Mouse (Mus musculus) CD4-positive, CD25-positive, alpha-beta regulatory T cell, adult 4 months (primary cell): ENCODE data around the gene Pank1. TPM values are rescaled to one million over a fixed set of nuclear protein-coding genes. Genes with fewer than 3 reads are reported as not detected.

Experiments used
- ATAC-seq: one replicate; pipeline ENCODE4 v1.8.0; 2017
- polyA plus RNA-seq, 2 experiments: library from polyadenylated mRNA; unstranded; fragments of 100-300 nt; shearing (Covaris generic); gene quantifications; one replicate each; pipeline ENCODE4 v1.2.1; 2017

Gene Pank1
- polyA plus RNA-seq, 2 experiments from 2014 or later: 0.42 to 0.57 TPM

GRCm38 (mm10) chr19:34819577-34820170 lies 59.6 kb downstream of the Pank1 start:
- no peak for ATAC-seq

GRCm38 (mm10) chr19:34815371-34815770 lies 63.9 kb downstream of the Pank1 start:
- ATAC-seq: no peak

- no peak for ATAC-seq
Measured at GRCm38 (mm10) chr19:34814696-34815095, 64.6 kb downstream of the Pank1 start.

- no peak for ATAC-seq
Measured at GRCm38 (mm10) chr19:34813961-34814360, 65.3 kb downstream of the Pank1 start.

- no peak for ATAC-seq
Measured at GRCm38 (mm10) chr19:34813533-34813932, 65.7 kb downstream of the Pank1 start.

- ATAC-seq: no peak
Measured at GRCm38 (mm10) chr19:34812711-34813110, 66.5 kb downstream of the Pank1 start.

- no peak for ATAC-seq
Measured at GRCm38 (mm10) chr19:34807173-34807572, 72.1 kb downstream of the Pank1 start.

- ATAC-seq: no peak
Measured at GRCm38 (mm10) chr19:34805071-34805470, 74.2 kb downstream of the Pank1 start.

GRCm38 (mm10) chr19:34804531-34804930 lies 74.7 kb downstream of the Pank1 start:
- no peak for ATAC-seq

GRCm38 (mm10) chr19:34803396-34803795 lies 75.9 kb downstream of the Pank1 start:
- ATAC-seq: no peak

- no peak for ATAC-seq
Measured at GRCm38 (mm10) chr19:34799644-34800267, 79.5 kb downstream of the Pank1 start.

GRCm38 (mm10) chr19:34796396-34796795 lies 82.9 kb downstream of the Pank1 start:
- ATAC-seq: no peak

- no peak for ATAC-seq
Measured at GRCm38 (mm10) chr19:34782491-34782890, 96.8 kb downstream of the Pank1 start.

- ATAC-seq: no peak
Measured at GRCm38 (mm10) chr19:34778993-34779392, 100.3 kb downstream of the Pank1 start.

GRCm38 (mm10) chr19:34778098-34778497 lies 101.2 kb downstream of the Pank1 start:
- no peak for ATAC-seq

- no peak for ATAC-seq
Measured at GRCm38 (mm10) chr19:34772775-34773174, 106.5 kb downstream of the Pank1 start.

- ATAC-seq: no peak
Measured at GRCm38 (mm10) chr19:34770764-34771163, 108.5 kb downstream of the Pank1 start.

- no peak for ATAC-seq
Measured at GRCm38 (mm10) chr19:34758754-34759153, 120.5 kb downstream of the Pank1 start.

Other genes starting within 250 kb of the Pank1 start
- 1 to 10 TPM; 1.8 to 2.1 TPM for gene Ifit1bl2, start 238.7 kb downstream of the Pank1 start, polyA plus RNA-seq
- 10 to 100 TPM; 60.3 to 70.1 TPM for gene Ifit1, start 238.6 kb downstream of the Pank1 start, polyA plus RNA-seq
- gene Slc16a12, start 132.2 kb downstream of the Pank1 start, polyA plus RNA-seq: not detected
- gene Kif20b, start 42.9 kb upstream of the Pank1 start, polyA plus RNA-seq: 10 to 100 TPM; 21.4 to 27.6 TPM